Mouse (Mus musculus): ENCODE measurements around the gene Sucla2.

Sucla2 gene

DNA sequence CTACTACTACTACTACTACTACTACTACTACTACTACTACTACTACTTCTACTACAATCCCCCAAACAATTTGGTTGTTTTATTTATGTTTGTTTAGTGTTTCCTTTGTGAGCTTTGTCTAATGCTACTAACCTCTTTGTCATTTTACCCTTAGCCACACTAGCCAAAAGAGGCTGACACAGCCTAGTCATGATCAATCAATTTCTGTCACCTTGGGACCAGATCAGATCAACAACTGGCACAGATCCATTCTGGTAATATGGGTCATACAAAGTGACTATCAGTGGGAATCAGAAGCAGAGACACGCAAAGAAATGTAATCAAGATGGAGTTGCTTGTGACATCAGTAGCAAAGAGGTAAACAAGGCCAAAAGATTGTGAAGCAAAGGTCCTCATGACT, 97.9 kb downstream of the Sucla2 start:
- no peak for DNase-seq

DNA sequence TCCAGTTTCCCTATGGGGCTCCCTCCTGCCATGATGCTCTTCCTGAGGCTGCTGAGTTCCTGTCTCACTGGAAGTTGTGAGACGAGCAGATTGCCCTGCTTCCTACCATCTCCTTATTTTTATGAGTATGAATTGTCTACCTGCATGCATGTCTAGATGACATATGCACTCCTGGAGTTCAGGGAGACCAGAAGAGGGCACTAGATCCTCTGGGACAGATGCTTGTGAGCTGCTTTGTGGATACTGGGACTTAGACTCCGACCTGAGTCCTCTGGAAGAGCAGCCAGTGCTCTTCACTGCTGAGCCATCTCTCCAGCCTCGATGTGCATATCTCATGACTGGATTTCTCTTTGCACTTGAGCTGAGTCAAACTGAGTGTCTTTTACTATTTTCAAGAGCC, 100.3 kb downstream of the Sucla2 start:
- no peak for DNase-seq

DNA sequence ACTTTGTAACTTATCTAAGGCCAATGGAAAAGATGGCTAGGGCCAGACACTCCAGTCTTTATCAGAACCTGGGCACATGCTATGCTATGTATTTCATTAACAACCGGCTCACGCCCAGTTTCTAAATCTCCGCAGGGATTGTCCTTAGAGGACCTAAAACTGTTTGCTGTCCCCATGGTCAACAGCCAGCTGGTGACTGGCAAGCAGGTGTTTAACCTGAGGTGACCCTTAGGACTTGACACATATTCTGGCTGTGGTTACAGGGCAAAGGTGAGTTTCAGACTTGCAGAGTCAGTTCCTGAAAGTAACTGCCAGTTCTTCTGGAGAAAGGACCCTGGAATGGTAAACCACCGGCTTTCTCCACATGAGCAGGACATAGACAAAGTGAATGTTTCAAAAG, 106.4 kb downstream of the Sucla2 start:
- DNase-seq, result no peak

DNA sequence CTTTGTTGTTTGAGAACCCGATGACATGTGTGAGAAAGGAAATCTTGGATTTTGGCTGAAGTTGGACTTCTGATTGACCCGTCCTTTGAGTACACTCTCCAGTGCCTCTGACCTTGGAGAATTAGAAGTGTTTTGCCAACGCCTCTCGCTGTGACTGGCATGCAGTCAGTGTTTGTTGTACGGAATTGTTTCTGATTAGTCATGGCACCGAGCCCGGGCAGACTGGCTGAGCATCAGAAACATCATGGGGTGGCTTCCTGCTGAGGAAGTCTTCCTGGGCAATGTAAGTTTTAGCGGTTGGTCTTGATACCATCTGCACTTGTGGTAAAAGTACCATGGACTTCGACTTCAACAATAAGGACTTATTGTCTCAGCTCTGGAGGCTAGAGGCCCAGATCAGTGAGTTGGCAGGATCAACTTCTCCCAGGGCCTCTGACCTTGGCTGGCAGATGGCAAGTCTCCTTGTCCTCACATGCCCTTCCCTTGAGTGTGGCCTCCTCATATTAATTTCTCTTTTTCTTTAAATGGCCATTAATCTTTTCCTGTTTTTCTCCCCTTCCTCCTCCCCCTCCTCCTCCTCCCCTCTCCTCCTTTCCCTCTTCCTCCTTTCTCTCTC, 107.6 kb downstream of the Sucla2 start:
- DNase-seq, result peak; percentile 49

DNA sequence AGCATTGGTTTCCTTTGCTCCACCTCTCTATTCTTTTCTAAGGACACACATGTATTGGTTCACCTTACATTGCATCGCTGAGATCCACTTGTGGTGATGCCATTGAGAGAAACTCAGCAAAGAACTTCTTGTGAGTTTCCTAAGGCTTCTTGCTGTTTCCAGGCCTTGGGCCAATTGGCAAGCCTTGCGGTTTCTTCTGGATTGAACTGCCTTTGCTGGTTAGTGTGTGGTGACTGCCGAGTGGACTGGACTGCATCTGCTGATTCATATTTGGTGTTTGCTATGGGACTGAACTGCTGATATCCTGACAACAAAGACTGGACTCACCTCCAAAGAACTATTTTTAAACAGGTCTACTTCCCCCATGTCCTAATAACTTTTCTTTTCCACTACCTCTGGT, 109.2 kb downstream of the Sucla2 start:
- no peak for DNase-seq

DNA sequence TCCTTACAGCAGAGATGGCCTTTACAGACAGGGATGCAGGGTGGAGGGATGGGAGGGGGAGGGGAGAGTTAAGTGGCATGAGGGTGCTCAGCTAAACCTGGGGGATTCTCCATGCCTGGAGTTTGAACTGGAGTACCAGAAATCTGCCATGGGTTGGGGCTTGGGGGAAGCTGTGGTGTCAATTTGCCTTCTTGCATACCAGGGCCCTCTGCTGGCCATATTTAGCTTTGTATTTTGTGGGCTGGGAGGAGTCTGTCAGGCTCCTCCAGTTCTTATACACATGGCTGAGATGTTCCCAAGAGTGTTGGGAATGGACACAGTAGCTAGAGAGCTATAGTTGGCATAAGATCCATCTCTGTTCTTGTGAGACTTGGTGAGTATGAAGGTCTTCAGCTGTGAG, 112.3 kb downstream of the Sucla2 start:
- no peak for DNase-seq
